Mouse (Mus musculus) heart, embryonic 15.5 days (tissue): ENCODE results near the gene Aurka. TPM values are rescaled to one million over a fixed set of nuclear protein-coding genes. Genes with fewer than 3 reads are reported as not detected.
A peak's percentile ranks its signal among the peaks of the same experiment; 100 is the strongest.

ENCODE experiments used
- ATAC-seq: fragments of 200-750 bp; cut with Nextera tagmentation; replicated peaks from 2 replicates; pipeline ENCODE4 v1.8.0; 2017; ENCODE audit warnings: low read depth, moderate TSS enrichment; ENCODE audit not compliant: insufficient number of reproducible peaks, insufficient read depth, low FRiP score
- H3K27ac ChIP-seq: fragments of 300-500 bp; sonication (generic); 2 replicates; pipeline ENCODE4 v1.5.1; 2015; ENCODE audit warnings: mild to moderate bottlenecking, inconsistent platforms
- H3K27me3 ChIP-seq: fragments of 300-500 bp; sonication (generic); 2 replicates; pipeline ENCODE4 v1.6.1; 2015; ENCODE audit warnings: inconsistent platforms
- H3K36me3 ChIP-seq: fragments of 300-500 bp; sonication (generic); 2 replicates; pipeline ENCODE4 v1.6.1; 2015; ENCODE audit warnings: mild to moderate bottlenecking, inconsistent platforms
- H3K4me1 ChIP-seq: fragments of 300-500 bp; sonication (generic); replicated peaks from 2 replicates; pipeline ENCODE4 v1.6.1; 2015; ENCODE audit warnings: inconsistent platforms
- H3K4me2 ChIP-seq: fragments of 300-500 bp; sonication (generic); 2 replicates; pipeline ENCODE4 v1.6.1; 2015; ENCODE audit warnings: inconsistent platforms, mild to moderate bottlenecking, moderate library complexity
- H3K4me3 ChIP-seq: fragments of 300-500 bp; sonication (generic); 2 replicates; pipeline ENCODE4 v1.5.1; 2015; ENCODE audit warnings: mild to moderate bottlenecking, inconsistent platforms
- H3K9ac ChIP-seq: fragments of 300-500 bp; sonication (generic); 2 replicates; pipeline ENCODE4 v1.6.1; 2015; ENCODE audit warnings: mild to moderate bottlenecking, inconsistent platforms
- H3K9me3 ChIP-seq: fragments of 300-500 bp; sonication (generic); replicated peaks from 2 replicates; pipeline ENCODE4 v1.6.1; 2016; ENCODE audit warnings: inconsistent platforms
- WGBS: fragments of 180-500 bp; shearing (Covaris S2); methylation state at CpG from one replicate; pipeline ENCODE4 v1.1.7; 2015; ENCODE audit warnings: mixed read lengths; 5-methylcytosine and 5-hydroxymethylcytosine counted together
- polyA plus RNA-seq: library from polyadenylated mRNA; unstranded; fragments of >200 nt; fragmentation: Nextera tagmentation; extraction: Ambion mirVana; gene quantifications from 2 replicates; pipeline ENCODE4 v1.2.1, GENCODE M21; 2015

Gene Aurka
- polyA plus RNA-seq, 1 experiment from 2014 or later: 76.8 TPM

DNA sequence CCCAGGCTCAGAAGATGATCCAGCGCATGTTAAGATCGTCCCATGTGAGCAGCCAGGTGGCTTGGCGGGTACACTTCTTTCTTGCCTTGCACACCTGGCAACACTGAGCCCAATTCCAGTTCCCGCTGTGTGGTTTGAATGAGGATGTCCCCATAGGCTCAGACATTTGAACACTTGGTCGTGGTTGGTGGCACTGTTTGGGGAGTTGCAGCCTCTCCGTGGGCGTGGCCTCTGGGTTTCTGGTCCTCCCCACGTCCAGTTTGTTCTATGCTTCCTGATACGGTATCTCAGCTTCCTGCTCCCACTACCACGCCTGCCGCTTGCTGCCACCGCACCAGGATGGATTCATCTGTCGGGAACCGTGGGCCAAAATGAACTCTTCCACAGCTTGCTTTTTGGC is 20.6 kb downstream of the Aurka start:
- 75% methylated on average over 14 of the region's 14 CpGs for WGBS
- Histone ChIP-seq H3K4me3 (no peak overlapping the region), H3K4me1 (peaks cover 29% of the 10 kb centered on the region), H3K9ac (no peak overlapping the region), H3K36me3 (no peaks in the 10 kb centered on the region), H3K27ac (no peak overlapping the region), H3K27me3 (no peaks in the 10 kb centered on the region), H3K9me3 (no peaks in the 10 kb centered on the region), H3K4me2 (no peak overlapping the region)
- no peak for ATAC-seq

DNA sequence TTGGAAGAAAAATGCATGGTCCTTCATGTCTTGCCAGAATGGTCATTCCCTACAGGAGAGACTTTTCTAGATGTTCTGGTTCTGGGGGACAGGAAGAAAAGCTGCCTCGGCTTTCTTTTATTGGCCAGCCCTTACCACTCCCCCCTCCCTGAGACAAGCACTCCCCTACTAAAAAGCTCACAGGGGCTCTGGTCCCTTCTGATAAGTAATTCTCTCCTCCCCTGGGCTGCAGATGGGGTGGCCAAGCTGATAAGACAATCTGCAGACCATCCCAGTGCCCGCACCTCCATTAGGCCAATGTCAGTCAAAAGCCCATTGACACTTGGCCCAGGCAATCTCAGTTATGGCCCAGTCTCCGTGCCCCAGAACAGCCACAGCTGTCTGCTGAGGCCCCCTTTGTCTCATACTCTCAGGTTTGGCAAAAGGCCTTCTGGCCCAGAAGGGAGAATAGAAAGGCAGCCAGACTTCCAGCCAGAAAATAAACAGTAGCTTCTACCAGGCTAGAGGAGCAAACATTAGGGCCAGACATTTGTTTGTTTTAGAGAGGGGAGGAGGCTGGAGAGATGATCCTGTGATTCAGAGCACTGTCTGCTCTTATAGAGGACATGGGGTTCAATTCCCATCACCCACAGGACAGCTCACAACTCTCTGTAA is 21.9 kb downstream of the Aurka start:
- 0 out of 2 replicates have a peak overlapping the region, but pooled peaks have one; percentile 13 for H3K4me2 ChIP-seq
- no peaks in the 10 kb centered on the region for H3K36me3 ChIP-seq
- no peak for ATAC-seq
- peak overlapping the region; percentile 7; the same call in 1 of the 2 replicates for H3K27ac ChIP-seq
- H3K9ac ChIP-seq: no peak overlapping the region
- H3K27me3 ChIP-seq: no peaks in the 10 kb centered on the region
- H3K4me1 ChIP-seq: peaks cover 34% of the 10 kb centered on the region
- WGBS: 31% methylated on average over 3 of the region's 3 CpGs
- no peaks in the 10 kb centered on the region for H3K9me3 ChIP-seq
- H3K4me3 ChIP-seq: no peak overlapping the region

DNA sequence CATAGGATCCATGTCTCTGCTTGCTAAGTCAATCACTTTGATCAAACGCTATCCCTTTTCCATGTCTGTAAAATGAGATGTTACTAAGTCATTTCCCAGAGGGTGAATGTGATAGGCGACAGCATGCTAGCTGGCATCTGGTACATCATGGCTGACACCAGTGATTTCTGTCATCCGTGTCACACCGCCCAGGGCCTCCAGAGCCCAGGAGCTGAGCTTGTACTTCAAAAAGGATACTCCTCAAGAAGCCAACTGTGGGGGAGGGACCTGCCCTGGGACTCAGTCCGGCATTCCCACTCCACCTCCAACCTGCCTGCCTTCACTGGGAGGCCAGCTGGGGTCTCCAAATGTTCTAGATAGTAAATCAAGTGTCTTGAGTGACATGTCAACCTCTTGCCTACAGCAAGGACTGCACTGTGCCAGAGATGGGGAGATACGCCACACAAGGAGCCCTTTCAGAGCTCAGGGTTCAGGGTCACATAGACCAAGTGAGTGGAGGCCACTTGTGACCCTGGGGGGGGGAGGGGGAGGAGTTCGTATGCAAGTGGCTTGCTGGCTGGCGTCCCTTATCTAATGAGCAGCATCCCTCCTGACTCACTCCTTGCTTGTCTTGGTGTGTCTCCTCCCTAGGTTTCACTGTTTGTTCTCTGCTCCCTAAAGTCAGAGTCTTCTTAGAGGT is 23.3 kb downstream of the Aurka start:
- Histone ChIP-seq H3K4me1 (peaks cover 34% of the 10 kb centered on the region), H3K4me2 (peak overlapping the region; percentile 96), H3K9ac (no peak overlapping the region), H3K36me3 (no peaks in the 10 kb centered on the region), H3K27me3 (no peaks in the 10 kb centered on the region), H3K27ac (no peak overlapping the region), H3K9me3 (no peaks in the 10 kb centered on the region), H3K4me3 (peak overlapping the region; percentile 74; the same call in 1 of the 2 replicates)
- ATAC-seq: no peak
- WGBS: 59% methylated on average over 8 of the region's 8 CpGs

DNA sequence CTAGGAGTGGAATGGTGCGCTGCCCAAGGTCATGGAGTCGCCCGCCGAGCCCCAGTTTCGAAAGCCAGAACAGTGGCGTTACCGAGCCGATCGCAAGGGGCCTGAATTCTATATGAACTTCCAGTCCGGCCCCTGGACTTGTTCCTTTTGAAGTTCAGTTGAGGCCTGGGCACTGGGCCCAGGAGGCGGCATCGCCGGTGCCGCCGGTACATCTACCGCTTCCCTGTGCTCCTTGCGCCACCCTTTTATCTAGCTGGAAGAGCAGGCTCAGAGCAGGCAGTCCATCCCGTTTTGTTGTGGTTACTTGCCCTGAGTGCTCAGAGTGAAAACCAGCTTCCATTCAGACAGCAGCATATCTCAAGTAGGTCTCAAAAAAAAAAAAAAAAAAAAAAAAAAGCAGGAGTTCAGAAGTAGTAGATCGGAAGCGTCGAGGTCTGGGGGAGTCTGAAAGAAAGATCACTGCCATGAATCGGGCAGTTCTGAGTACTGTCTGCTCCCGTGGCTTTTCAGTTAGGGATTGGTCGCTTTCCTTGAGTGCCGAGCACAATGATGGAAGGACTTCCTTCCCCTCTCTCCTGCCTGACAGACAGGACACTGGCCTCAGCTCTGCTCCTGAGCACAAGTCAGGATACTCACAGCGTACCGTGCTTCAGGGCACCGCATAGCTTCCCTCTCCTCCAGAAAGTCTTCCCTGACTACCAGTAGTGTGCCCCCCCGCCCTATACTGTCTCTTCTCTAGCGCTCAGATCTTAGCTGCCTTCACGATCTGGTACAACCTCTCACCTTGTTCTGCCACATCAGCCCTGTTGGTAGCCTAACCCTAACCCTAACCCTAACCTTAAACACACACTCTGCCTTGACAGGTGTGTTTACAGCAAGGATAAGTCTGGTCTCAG is 24.1 kb downstream of the Aurka start:
- H3K4me3 ChIP-seq: peak overlapping the region; percentile 74
- ATAC-seq: no peak
- H3K4me1 ChIP-seq: peaks cover 34% of the 10 kb centered on the region
- no peaks in the 10 kb centered on the region for H3K27me3 ChIP-seq
- H3K9ac ChIP-seq: peak overlapping the region; percentile 69
- H3K27ac ChIP-seq: peak overlapping the region; percentile 56
- no peaks in the 10 kb centered on the region for H3K36me3 ChIP-seq
- no peaks in the 10 kb centered on the region for H3K9me3 ChIP-seq
- peak overlapping the region; percentile 96 for H3K4me2 ChIP-seq
- 8% methylated on average over 31 of the region's 31 CpGs for WGBS

DNA sequence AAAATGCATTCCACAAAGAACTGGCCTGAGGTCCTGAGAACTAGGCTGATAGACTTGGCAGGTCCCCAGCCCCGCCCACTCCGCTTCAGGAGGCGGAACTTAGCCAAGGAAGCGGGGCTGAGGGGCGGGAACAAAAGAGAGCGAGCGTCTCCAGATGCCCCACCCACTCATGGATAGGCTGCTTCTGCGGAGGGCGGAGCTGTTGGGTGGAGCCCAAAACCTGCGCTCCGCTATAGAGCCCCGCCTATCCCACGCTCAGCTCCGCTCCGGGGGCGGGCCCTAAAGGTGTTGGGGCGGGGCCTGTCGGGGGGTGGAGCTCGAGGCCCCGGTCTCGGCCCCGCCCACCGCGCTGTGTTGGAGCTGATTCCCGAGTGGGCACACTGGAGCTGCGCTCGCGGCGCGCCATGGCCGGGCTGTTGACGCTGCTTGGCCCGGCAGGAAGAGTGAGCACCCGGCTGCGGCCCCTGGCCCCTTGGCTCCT is 25.0 kb downstream of the Aurka start, which contains the start of gene Fam210b:
TSS of gene Fam210b (plus strand) at position 308 of the 481 bp plus-strand sequence.
- peak within 1 kb of the TSS; percentile 69 for H3K9ac ChIP-seq
- H3K27ac ChIP-seq: peak within 1 kb of the TSS; percentile 61
- H3K4me2 ChIP-seq: peak within 1 kb of the TSS; percentile 96
- ATAC-seq: peak; percentile 98
- H3K4me3 ChIP-seq: peak within 1 kb of the TSS; percentile 74
- H3K27me3 ChIP-seq: no peaks in the 10 kb centered on the region
- no peaks in the 10 kb centered on the region for H3K9me3 ChIP-seq
- under 1% methylated on average over 31 of the region's 35 CpGs for WGBS
- H3K4me1 ChIP-seq: peaks cover 34% of the 10 kb centered on the region
- no peaks in the 10 kb centered on the region for H3K36me3 ChIP-seq

DNA sequence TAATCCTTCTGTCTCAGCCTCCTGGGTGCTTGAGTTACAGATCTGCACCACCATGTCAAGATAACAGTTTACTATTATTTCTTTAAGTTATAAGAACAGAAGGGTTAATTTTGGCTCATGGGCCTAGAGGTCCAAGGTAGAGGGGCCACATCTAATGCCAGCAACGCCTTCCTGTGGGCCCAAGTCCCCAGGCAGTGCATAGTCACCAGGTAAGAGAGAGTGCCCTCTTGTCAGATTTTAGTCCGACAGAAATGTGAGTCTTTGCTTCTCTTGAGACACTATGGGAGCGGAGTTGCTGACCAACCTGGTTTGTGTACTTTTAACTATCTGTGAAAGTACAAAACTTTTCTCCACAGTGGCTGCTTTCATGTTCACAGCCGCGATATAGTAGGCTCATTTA is 25.7 kb downstream of the Aurka start:
- no peak for ATAC-seq
- H3K36me3 ChIP-seq: no peaks in the 10 kb centered on the region
- 0 out of 2 replicates have a peak overlapping the region, but pooled peaks have one; percentile 18 for H3K9ac ChIP-seq
- H3K27ac ChIP-seq: peak overlapping the region; percentile 61
- H3K4me3 ChIP-seq: peak overlapping the region; percentile 74
- H3K4me1 ChIP-seq: peaks cover 34% of the 10 kb centered on the region
- H3K4me2 ChIP-seq: peak overlapping the region; percentile 96
- H3K9me3 ChIP-seq: no peaks in the 10 kb centered on the region
- WGBS: 34% methylated on average over 5 of the region's 5 CpGs
- H3K27me3 ChIP-seq: no peaks in the 10 kb centered on the region

DNA sequence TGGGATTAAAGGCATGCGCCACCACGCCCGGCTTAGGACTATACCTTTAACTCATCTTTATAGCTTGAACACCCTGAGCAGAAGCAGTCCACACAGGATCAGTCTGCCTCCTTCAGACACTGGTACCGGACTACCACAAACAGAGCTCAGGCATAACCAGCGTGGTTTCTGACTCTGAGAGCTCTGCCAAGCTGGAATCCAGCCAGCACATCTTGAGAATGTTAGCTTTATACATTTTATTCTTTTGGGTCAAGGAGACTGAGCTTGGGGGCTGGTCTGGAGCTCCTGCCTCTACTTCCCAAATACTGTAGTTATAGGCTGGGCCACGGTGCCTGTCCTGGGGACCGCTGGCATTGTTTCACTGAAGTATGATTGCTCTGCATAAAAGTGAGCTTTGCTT is 26.6 kb downstream of the Aurka start:
- no peaks in the 10 kb centered on the region for H3K9me3 ChIP-seq
- H3K4me1 ChIP-seq: peaks cover 29% of the 10 kb centered on the region
- H3K9ac ChIP-seq: no peak overlapping the region
- no peak overlapping the region for H3K27ac ChIP-seq
- no peak for ATAC-seq
- WGBS: 84% methylated on average over 7 of the region's 7 CpGs
- H3K27me3 ChIP-seq: no peaks in the 10 kb centered on the region
- no peak overlapping the region for H3K4me2 ChIP-seq
- H3K36me3 ChIP-seq: no peaks in the 10 kb centered on the region
- H3K4me3 ChIP-seq: no peak overlapping the region

DNA sequence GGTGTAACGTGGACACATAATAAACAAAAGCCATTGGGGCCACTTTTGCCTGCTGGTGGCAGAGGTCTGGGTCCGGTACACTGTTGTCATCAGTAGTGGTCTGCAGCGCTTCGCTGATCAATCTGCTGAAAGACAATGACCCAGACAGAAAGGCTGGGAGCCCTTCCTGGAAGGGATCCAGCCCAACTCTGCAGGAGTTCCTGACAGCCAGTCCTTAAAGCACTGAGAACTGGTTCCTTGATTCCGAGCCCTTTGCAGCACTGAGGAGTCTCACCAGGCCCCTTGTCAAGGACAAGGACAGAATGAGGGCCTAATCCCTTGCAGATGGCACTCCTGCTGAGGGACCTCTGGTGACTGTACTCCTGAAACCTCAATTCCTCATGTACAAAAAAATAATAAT is 28.7 kb downstream of the Aurka start:
- 41% methylated on average over 5 of the region's 5 CpGs for WGBS
- Histone ChIP-seq H3K4me2 (no peak overlapping the region), H3K27me3 (no peaks in the 10 kb centered on the region), H3K27ac (no peak overlapping the region), H3K4me3 (no peak overlapping the region), H3K9ac (no peak overlapping the region), H3K36me3 (no peaks in the 10 kb centered on the region), H3K9me3 (no peaks in the 10 kb centered on the region), H3K4me1 (peaks cover 14% of the 10 kb centered on the region)
- ATAC-seq: no peak

DNA sequence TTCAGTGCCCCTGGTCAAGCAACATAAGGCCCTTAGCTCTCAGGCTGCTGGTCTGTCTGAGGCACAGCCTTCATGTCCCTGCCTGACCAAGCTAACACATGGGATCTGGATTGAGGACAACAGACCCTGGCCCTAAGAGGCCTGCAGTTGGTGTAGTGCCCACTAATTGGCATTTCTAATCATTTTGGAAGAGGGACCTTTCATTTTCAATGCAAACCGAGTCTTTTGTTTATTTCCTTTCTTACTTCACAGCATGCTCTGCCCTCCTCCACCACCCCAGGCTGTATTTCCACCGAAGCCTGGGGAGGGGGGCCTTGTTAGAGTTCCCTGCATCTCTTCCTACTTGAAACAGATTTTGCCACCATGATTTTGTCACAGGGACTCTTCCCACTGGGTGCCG is 29.4 kb downstream of the Aurka start:
- no peak overlapping the region for H3K27ac ChIP-seq
- no peak overlapping the region for H3K9ac ChIP-seq
- no peak for ATAC-seq
- H3K36me3 ChIP-seq: no peaks in the 10 kb centered on the region
- WGBS: 58% methylated on average over 3 of the region's 3 CpGs
- no peaks in the 10 kb centered on the region for H3K27me3 ChIP-seq
- peaks cover 8% of the 10 kb centered on the region for H3K4me1 ChIP-seq
- no peak overlapping the region for H3K4me3 ChIP-seq
- no peaks in the 10 kb centered on the region for H3K9me3 ChIP-seq
- H3K4me2 ChIP-seq: no peak overlapping the region

DNA sequence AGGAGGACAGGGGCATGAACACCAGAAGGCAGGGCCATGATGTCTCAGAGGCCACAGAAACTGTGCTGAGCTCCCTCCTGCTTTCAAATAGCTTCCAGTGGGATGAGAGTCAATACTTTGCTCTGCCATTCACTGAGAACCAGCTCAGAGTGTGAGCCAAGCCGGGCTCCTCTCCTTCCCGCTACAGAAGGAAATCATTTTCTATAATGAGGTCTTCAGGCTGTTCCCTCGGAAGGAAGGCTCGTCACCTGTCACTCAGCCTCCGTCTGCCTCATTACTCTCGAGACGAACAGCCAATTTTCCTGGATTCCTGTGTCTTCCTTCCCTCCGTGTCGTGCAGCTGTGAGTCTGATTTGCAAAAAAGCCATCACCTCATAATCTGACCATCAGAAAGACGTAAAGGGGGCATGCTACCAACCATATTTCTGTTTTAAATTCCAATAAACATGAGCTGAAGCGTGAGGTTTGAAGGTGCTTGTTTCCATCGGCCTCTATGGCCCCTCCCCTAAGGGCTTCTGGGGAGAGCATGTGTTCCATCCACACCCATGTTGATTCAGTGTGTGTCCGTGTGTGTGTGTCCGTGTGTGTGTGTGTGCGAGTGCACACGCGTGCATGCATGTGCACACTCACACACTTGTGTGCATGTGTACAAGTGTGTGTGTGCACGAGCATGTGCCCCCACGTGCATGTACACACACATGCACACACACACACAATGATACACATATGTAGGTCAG is 32.0 kb downstream of the Aurka start:
- no peaks in the 10 kb centered on the region; the same call in 1 of the 2 replicates for H3K27me3 ChIP-seq
- ATAC-seq: no peak
- WGBS: 81% methylated on average over 19 of the region's 19 CpGs

More for the DNA sequence above, 32.0 kb downstream of the Aurka start:
- Histone ChIP-seq H3K36me3 (no peaks in the 10 kb centered on the region), H3K9me3 (no peaks in the 10 kb centered on the region), H3K4me2 (no peak overlapping the region), H3K4me1 (no peaks in the 10 kb centered on the region), H3K4me3 (no peak overlapping the region), H3K9ac (no peak overlapping the region), H3K27ac (no peak overlapping the region)
